Mouse (Mus musculus): ENCODE measurements at regions not wholly inside any gene's neighbourhood (a gene's known extent, or its start where the extent isn't known, plus 50 kb on each side); places are given as distances from the start of the nearest gene placed in this dataset.

- ATAC-seq (ENCODE audit: insufficient number of reproducible peaks, low FRiP score, low TSS enrichment) = no peak
Observed at GRCm38 (mm10) chr4:131525236-131525635, 312.9 kb downstream of the Ptpru start.

- ATAC-seq (ENCODE audit: insufficient number of reproducible peaks, low FRiP score, low TSS enrichment) = no peak
Observed at GRCm38 (mm10) chr4:131530491-131530890, 307.6 kb downstream of the Ptpru start.

GRCm38 (mm10) chr4:131531003-131531402 lies 307.1 kb downstream of the Ptpru start:
- ATAC-seq (ENCODE audit: insufficient number of reproducible peaks, low FRiP score, low TSS enrichment) = no peak

GRCm38 (mm10) chr4:131534831-131535230 lies 303.3 kb downstream of the Ptpru start:
- ATAC-seq (ENCODE audit: insufficient number of reproducible peaks, low FRiP score, low TSS enrichment) = 0 out of 2 replicates have a peak, but pooled peaks have one; percentile 20

- no peak for ATAC-seq (ENCODE audit: insufficient number of reproducible peaks, low FRiP score, low TSS enrichment)
Observed at GRCm38 (mm10) chr4:131538237-131538636, 299.9 kb downstream of the Ptpru start.

- no peak for ATAC-seq (ENCODE audit: insufficient number of reproducible peaks, low FRiP score, low TSS enrichment)
Observed at GRCm38 (mm10) chr4:131546422-131547200, 291.5 kb downstream of the Ptpru start.

- no peak for ATAC-seq (ENCODE audit: insufficient number of reproducible peaks, low FRiP score, low TSS enrichment)
Observed at GRCm38 (mm10) chr4:131549581-131549980, 288.5 kb downstream of the Ptpru start.

GRCm38 (mm10) chr4:131558513-131558912 lies 279.6 kb downstream of the Ptpru start:
- ATAC-seq (ENCODE audit: insufficient number of reproducible peaks, low FRiP score, low TSS enrichment) = no peak

GRCm38 (mm10) chr4:131563851-131564250 lies 274.2 kb downstream of the Ptpru start:
- ATAC-seq (ENCODE audit: insufficient number of reproducible peaks, low FRiP score, low TSS enrichment) = peak; percentile 58; the same call in 1 of the 2 replicates

- no peak for ATAC-seq (ENCODE audit: insufficient number of reproducible peaks, low FRiP score, low TSS enrichment)
Observed at GRCm38 (mm10) chr4:131565203-131565602, 272.9 kb downstream of the Ptpru start.

GRCm38 (mm10) chr4:131567241-131567640 lies 270.8 kb downstream of the Ptpru start:
- ATAC-seq (ENCODE audit: insufficient number of reproducible peaks, low FRiP score, low TSS enrichment) = no peak

GRCm38 (mm10) chr4:131569156-131569555 lies 268.9 kb downstream of the Ptpru start:
- ATAC-seq (ENCODE audit: insufficient number of reproducible peaks, low FRiP score, low TSS enrichment) = no peak

- no peak for ATAC-seq (ENCODE audit: insufficient number of reproducible peaks, low FRiP score, low TSS enrichment)
Observed at GRCm38 (mm10) chr4:131577571-131577970, 260.5 kb downstream of the Ptpru start.

GRCm38 (mm10) chr4:131585946-131586345 lies 252.1 kb downstream of the Ptpru start:
- ATAC-seq (ENCODE audit: insufficient number of reproducible peaks, low FRiP score, low TSS enrichment) = no peak

GRCm38 (mm10) chr4:131587536-131587935 lies 250.6 kb downstream of the Ptpru start:
- no peak for ATAC-seq (ENCODE audit: insufficient number of reproducible peaks, low FRiP score, low TSS enrichment)

GRCm38 (mm10) chr4:131590136-131590535 lies 248.0 kb downstream of the Ptpru start:
- no peak for ATAC-seq (ENCODE audit: insufficient number of reproducible peaks, low FRiP score, low TSS enrichment)

GRCm38 (mm10) chr4:131591456-131591855 lies 246.6 kb downstream of the Ptpru start:
- ATAC-seq (ENCODE audit: insufficient number of reproducible peaks, low FRiP score, low TSS enrichment) = no peak

- ATAC-seq (ENCODE audit: insufficient number of reproducible peaks, low FRiP score, low TSS enrichment) = no peak
Observed at GRCm38 (mm10) chr4:131597996-131598395, 240.1 kb downstream of the Ptpru start.

GRCm38 (mm10) chr4:131614434-131614833 lies 223.7 kb downstream of the Ptpru start:
- no peak for ATAC-seq (ENCODE audit: insufficient number of reproducible peaks, low FRiP score, low TSS enrichment)

GRCm38 (mm10) chr4:131615587-131615986 lies 222.5 kb downstream of the Ptpru start:
- no peak for ATAC-seq (ENCODE audit: insufficient number of reproducible peaks, low FRiP score, low TSS enrichment)

- no peak for ATAC-seq (ENCODE audit: insufficient number of reproducible peaks, low FRiP score, low TSS enrichment)
Observed at GRCm38 (mm10) chr4:131638105-131638504, 200.0 kb downstream of the Ptpru start.

GRCm38 (mm10) chr4:131656034-131656433 lies 182.1 kb downstream of the Ptpru start:
- ATAC-seq (ENCODE audit: insufficient number of reproducible peaks, low FRiP score, low TSS enrichment) = no peak

Measured in cerebellum, adult (tissue).